Mouse (Mus musculus): ENCODE measurements around the gene AC141477.1. TPM values are rescaled to one million over a fixed set of nuclear protein-coding genes. Genes with fewer than 3 reads are reported as not detected.

AC141477.1 gene
- polyA plus RNA-seq, 1 experiment from 2014 or later: not detected

DNA sequence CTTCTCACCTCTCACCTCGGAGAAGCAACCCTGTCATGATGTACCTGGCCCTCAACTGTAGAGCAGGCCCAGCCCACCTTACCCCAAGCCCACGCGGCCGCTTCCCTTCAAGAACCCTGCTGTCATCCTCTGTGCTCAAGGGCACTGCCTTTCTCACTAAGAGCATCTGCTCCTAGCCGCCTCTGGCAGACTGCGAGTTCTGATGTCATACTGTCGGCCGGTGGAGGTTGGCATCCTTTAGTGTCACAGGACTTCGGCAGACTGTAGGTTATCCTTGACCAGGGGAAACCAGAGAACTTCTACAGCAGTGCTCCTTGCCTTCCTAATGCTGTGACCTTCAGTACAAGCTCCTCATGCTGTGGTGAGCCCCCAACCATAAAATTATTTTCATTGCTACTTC, 49.1 kb downstream of the AC141477.1 start:
- no peak for ATAC-seq (replicated peaks)
- no peaks in the 10 kb centered on the region for H3K27me3 ChIP-seq (replicated peaks)
- H3K36me3 ChIP-seq (replicated peaks): peaks cover 22% of the 10 kb centered on the region
- H3K4me3 ChIP-seq: no peak overlapping the region
- WGBS: 94% methylated on average over 9 of the region's 9 CpGs
- no peak overlapping the region for H3K27ac ChIP-seq
- H3K4me1 ChIP-seq: no peaks in the 10 kb centered on the region
- no peak overlapping the region for H3K9ac ChIP-seq
- H3K4me2 ChIP-seq: no peak overlapping the region
- no peaks in the 10 kb centered on the region for H3K9me3 ChIP-seq

Other genes starting within 250 kb of the AC141477.1 start
- 400 and 410 TPM in 2 replicates for gene Prmt2, start 202.6 kb downstream of the AC141477.1 start, polyA plus RNA-seq (2015; fragmentation: Nextera tagmentation; extraction: Ambion mirVana)
- gene S100b, start 186.6 kb downstream of the AC141477.1 start, polyA plus RNA-seq (2015; fragmentation: Nextera tagmentation; extraction: Ambion mirVana): 1.3 and 1.5 TPM in 2 replicates
- gene Dip2a, start 95.2 kb downstream of the AC141477.1 start, polyA plus RNA-seq (2015; fragmentation: Nextera tagmentation; extraction: Ambion mirVana): 19.3 and 20.1 TPM in 2 replicates
- 8.0 and 8.8 TPM in 2 replicates for gene Pcnt, start 2.3 kb upstream of the AC141477.1 start, polyA plus RNA-seq (2015; fragmentation: Nextera tagmentation; extraction: Ambion mirVana)
- gene 2610028H24Rik, start 8.6 kb upstream of the AC141477.1 start, polyA plus RNA-seq (2015; fragmentation: Nextera tagmentation; extraction: Ambion mirVana): not detected in 2 replicates
- 58.9 and 71.7 TPM in 2 replicates for gene Mcm3ap, start 28.5 kb upstream of the AC141477.1 start, polyA plus RNA-seq (2015; fragmentation: Nextera tagmentation; extraction: Ambion mirVana)
- 7.3 TPM in 2 replicates for gene Ybey, start 28.7 kb upstream of the AC141477.1 start, polyA plus RNA-seq (2015; fragmentation: Nextera tagmentation; extraction: Ambion mirVana)
- gene Lss, start 91.1 kb upstream of the AC141477.1 start, polyA plus RNA-seq (2015; fragmentation: Nextera tagmentation; extraction: Ambion mirVana): 43.5 and 44.5 TPM in 2 replicates
- not detected in 2 replicates for gene Spatc1l, start 121.8 kb upstream of the AC141477.1 start, polyA plus RNA-seq (2015; fragmentation: Nextera tagmentation; extraction: Ambion mirVana)
- 0.08 TPM in 1 of 2 replicates, not detected in the other for gene Ftcd, start 135.2 kb upstream of the AC141477.1 start, polyA plus RNA-seq (2015; fragmentation: Nextera tagmentation; extraction: Ambion mirVana)
- gene Col6a2, start 183.2 kb upstream of the AC141477.1 start, polyA plus RNA-seq (2015; fragmentation: Nextera tagmentation; extraction: Ambion mirVana): 17.0 and 19.1 TPM in 2 replicates

Measured in midbrain, embryonic 15.5 days (tissue).